Comparison of ENCODE assay signal across 10 mouse cellular contexts in the genomic region with DNA sequence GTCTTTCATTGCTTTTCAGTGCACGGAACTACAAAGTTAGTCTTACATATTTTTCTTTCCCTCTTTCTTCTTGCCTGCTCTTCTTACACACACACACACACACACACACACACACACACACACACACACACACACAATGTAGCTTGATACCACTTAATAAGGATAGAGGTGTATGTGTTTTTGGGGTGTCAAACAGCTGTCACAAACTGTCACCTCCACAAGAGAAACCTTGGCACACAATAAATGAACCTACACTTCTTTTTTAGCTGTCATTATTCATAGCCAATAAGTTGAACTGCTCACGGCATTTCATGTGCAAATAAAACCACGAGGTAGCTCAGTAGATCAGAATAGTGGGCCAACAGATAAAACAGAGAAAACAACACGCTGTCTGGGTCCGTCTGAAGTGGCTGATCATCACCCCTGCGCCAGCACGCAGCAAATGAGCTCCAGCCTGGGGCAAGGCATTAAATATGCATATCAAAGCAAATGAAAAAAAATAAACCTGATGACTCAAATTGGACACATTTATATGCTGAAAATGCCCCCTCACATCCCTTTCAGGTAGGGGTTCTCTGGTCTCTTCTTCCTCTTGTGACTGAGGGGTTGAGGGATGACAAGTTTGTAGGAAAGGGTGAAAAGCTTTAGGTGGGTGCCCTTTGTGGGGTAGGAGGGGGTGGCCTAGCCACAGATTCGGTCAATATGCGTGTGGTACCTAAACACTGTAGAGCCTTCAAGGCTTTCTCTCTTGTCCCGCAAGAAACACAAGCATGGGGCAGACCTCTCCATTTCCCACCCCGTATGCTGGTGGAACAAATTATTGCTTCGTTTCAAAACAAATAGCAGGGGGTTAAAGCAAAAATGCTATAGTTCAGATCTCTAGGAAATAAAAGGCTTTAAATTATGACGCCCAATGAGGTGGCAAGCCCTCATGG. TPM values are rescaled to one million over a fixed set of nuclear protein-coding genes. Genes with fewer than 3 reads are reported as not detected.
DNase-seq lines count a peak whose midpoint lies in the region; ATAC-seq and TF ChIP-seq lines count a peak whose summit lies in the region.
"Had no signal": no experiment of that assay in that cellular context is flagged by ENCODE, and none has a peak within 500 bp of the region (broad histone marks: within the 10 kb centered on the region; RNA-seq: fewer than 3 reads in every experiment).

No protein-coding gene starts in this region.

- no peak for TF ChIP-seq CTCF in left cerebral cortex, adult 2 months (IDR thresholded peaks at IDR 0.05)
- no peak for TF ChIP-seq CTCF in intestine, postnatal 0 days (IDR thresholded peaks at IDR 0.05; ENCODE audit: low read depth)

- H3K27ac ChIP-seq in left cerebral cortex, adult 2 months, result peak overlapping the region; percentile 48
- peak overlapping the region; percentile 81 for H3K27ac ChIP-seq in forebrain, embryonic 14.5 days (ENCODE audit: low read depth, low read length)
- no peak overlapping the region for H3K27ac ChIP-seq in intestine, postnatal 0 days (ENCODE audit: low read depth, low read length)
- H3K27ac ChIP-seq in stomach, embryonic 16.5 days (ENCODE audit: low read length), result peak overlapping the region; percentile 22
- H3K27ac ChIP-seq: liver, embryonic 15.5 days had no signal

- H3K4me2 ChIP-seq in forebrain, embryonic 14.5 days (ENCODE audit: low read length), result peak overlapping the region; percentile 84
- H3K4me2 ChIP-seq in intestine, postnatal 0 days (replicated peaks; ENCODE audit: low read depth), result peak overlapping the region; percentile 50
- peak overlapping the region; percentile 81 for H3K4me2 ChIP-seq in stomach, embryonic 16.5 days (ENCODE audit: low read depth, low read length)
- H3K4me2 ChIP-seq: liver, embryonic 15.5 days had no signal

- ATAC-seq in forebrain, embryonic 14.5 days, result peak; percentile 83
- ATAC-seq in intestine, postnatal 0 days, result no peak
- ATAC-seq in stomach, embryonic 16.5 days (ENCODE audit: insufficient read depth, low FRiP score), result no peak

- peaks cover 34% of the 10 kb centered on the region for H3K36me3 ChIP-seq in forebrain, embryonic 14.5 days (ENCODE audit: control insufficient read depth, insufficient read depth, low read length)
- H3K36me3 ChIP-seq in intestine, postnatal 0 days (ENCODE audit: control insufficient read depth, insufficient read depth), result no peaks in the 10 kb centered on the region
- H3K36me3 ChIP-seq in stomach, embryonic 16.5 days (ENCODE audit: control insufficient read depth, insufficient read depth, low read length), result no peaks in the 10 kb centered on the region
- H3K36me3 ChIP-seq: liver, embryonic 15.5 days had no signal

- no peaks in the 10 kb centered on the region for H3K9me3 ChIP-seq in forebrain, embryonic 14.5 days (replicated peaks; ENCODE audit: control insufficient read depth, low read length)
- no peaks in the 10 kb centered on the region for H3K9me3 ChIP-seq in intestine, postnatal 0 days (ENCODE audit: control insufficient read depth)
- H3K9me3 ChIP-seq in stomach, embryonic 16.5 days (replicated peaks; ENCODE audit: control insufficient read depth, low read length), result no peaks in the 10 kb centered on the region
- H3K9me3 ChIP-seq: liver, embryonic 15.5 days had no signal

- no peaks in the 10 kb centered on the region for H3K27me3 ChIP-seq in forebrain, embryonic 14.5 days (replicated peaks; ENCODE audit: control insufficient read depth, insufficient read depth, low read length)
- H3K27me3 ChIP-seq in intestine, postnatal 0 days (replicated peaks; ENCODE audit: control insufficient read depth, insufficient read depth, low read length), result peaks cover 15% of the 10 kb centered on the region; the same call in 1 of the 2 replicates
- no peaks in the 10 kb centered on the region for H3K27me3 ChIP-seq in stomach, embryonic 16.5 days (ENCODE audit: control insufficient read depth, insufficient read depth, low read length)

- no peak for DNase-seq in left cerebral cortex, adult 2 months (ENCODE audit: extremely low spot score in 1 of 2, low spot score in 2 of 2)
- no peak for DNase-seq in left cerebral cortex, adult 8-10 months (ENCODE audit: low spot score in 2 of 2)
- peak; percentile 80 for DNase-seq in forebrain, embryonic 14.5 days (ENCODE audit: low spot score)
- DNase-seq in right cerebral cortex, postnatal 4 days, result no peak
- no peak for DNase-seq in cerebellum, adult 9-11 months
- DNase-seq: kidney, adult 8-10 months; thymus, adult 18-20 months had no signal

- H3K9ac ChIP-seq in forebrain, embryonic 14.5 days (ENCODE audit: low read length), result peak overlapping the region; percentile 99
- no peak overlapping the region for H3K9ac ChIP-seq in intestine, postnatal 0 days (ENCODE audit: low read depth, low read length)
- H3K9ac ChIP-seq in stomach, embryonic 16.5 days (ENCODE audit: low read length), result peak overlapping the region; percentile 62
- H3K9ac ChIP-seq: liver, embryonic 15.5 days had no signal

- peaks cover 40% of the 10 kb centered on the region for H3K4me1 ChIP-seq in forebrain, embryonic 14.5 days (ENCODE audit: control insufficient read depth, insufficient read depth, low read length)
- H3K4me1 ChIP-seq in intestine, postnatal 0 days (replicated peaks; ENCODE audit: control insufficient read depth, insufficient read depth, low read length), result no peaks in the 10 kb centered on the region
- peaks cover 31% of the 10 kb centered on the region for H3K4me1 ChIP-seq in stomach, embryonic 16.5 days (ENCODE audit: control insufficient read depth, insufficient read depth, low read length)
- H3K4me1 ChIP-seq: liver, embryonic 15.5 days had no signal

- intact Hi-C loops in left cerebral cortex, adult 2 months (cut with DNase I), result no loop called here

- peak overlapping the region; percentile 15 for H3K4me3 ChIP-seq in left cerebral cortex, adult 2 months
- H3K4me3 ChIP-seq in forebrain, embryonic 14.5 days (ENCODE audit: low read depth, low read length), result peak overlapping the region; percentile 70
- peak overlapping the region; percentile 5; the same call in 1 of the 2 replicates for H3K4me3 ChIP-seq in intestine, postnatal 0 days (ENCODE audit: low read depth, low read length)
- H3K4me3 ChIP-seq in stomach, embryonic 16.5 days (replicated peaks; ENCODE audit: low read length), result peak overlapping the region; percentile 67
- H3K4me3 ChIP-seq: liver, embryonic 15.5 days had no signal

- 17% methylated on average over 13 of the region's 13 CpGs for WGBS in forebrain, embryonic 14.5 days
- WGBS in intestine, postnatal 0 days, result 61% methylated on average over 13 of the region's 13 CpGs
- WGBS in stomach, embryonic 16.5 days, result 38% methylated on average over 13 of the region's 13 CpGs

RNA-seq across cellular contexts. Expression of gene Meis2, which starts 9.7 kb away (rescaled TPM):
- total RNA-seq in left cerebral cortex, adult 2 months (2021), result 100 to 1,000 TPM; 110 to 116 TPM
- total RNA-seq in left cerebral cortex, adult 8-10 months (2022), result 100 to 1,000 TPM; 141 to 190 (median 171) TPM
- 99.1 and 114 TPM in 2 replicates for polyA plus RNA-seq in forebrain, embryonic 14.5 days (2014; fragmentation: Nextera tagmentation; extraction: Ambion mirVana)
- polyA plus RNA-seq in intestine, postnatal 0 days (2015; fragmentation: Nextera tagmentation; extraction: Ambion mirVana), result 13.1 and 14.0 TPM in 2 replicates
- 42.8 and 43.3 TPM in 2 replicates for polyA plus RNA-seq in stomach, embryonic 16.5 days (2015; fragmentation: Nextera tagmentation; extraction: Ambion mirVana)

Comparison
In these comparisons a context has a peak if more than half of its experiments do, and no peak if none do; other contexts are left out.
1. H3K4me3 ChIP-seq: peak in every context shown above with its lines; median percentile 70 in forebrain, embryonic 14.5 days; 67 in stomach, embryonic 16.5 days; 15 in left cerebral cortex, adult 2 months; 5 in intestine, postnatal 0 days.